Mouse (Mus musculus) brain, adult 2 months (tissue): Measurements from ENCODE around the gene Zmynd12.

ENCODE experiments used
- DNase-seq: peaks from one replicate; pipeline ENCODE4 v3.0.0; 2011; ENCODE audit warnings: low read depth, low spot score

Gene Zmynd12

DNA sequence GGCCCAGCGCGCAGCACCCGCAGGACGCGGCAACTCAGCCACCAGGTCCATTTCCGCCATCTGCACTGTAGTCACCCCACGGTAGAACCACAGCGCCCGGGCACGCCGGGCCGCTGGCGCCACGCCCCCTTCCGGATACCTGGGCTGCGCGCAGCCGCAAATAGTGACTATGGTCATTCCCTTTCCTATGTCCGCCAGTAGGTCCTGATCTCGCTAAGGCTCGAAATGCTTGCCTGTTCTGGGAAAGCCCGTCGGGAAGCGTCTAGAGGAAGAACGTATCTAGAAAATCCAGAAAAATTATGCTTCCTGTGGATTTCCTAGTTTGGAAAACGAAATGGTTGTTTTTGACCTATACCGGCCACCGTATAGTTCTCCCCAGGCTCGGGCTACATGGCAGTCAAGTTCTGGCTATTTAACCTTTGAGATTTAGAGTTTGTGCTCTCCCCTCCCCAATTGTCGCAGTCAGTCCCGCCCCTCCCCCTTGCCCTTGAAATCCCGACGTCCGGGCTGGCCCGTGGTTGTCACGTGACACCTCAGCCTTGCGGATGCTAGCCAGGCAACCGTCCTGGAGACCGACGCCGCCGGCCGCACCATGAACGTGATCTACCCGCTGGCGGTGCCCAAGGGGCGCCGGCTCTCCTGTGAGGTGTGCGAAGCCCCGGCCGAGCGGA, at the start of gene Zmynd12, which contains the start of gene Ppcs:
Zmynd12 (plus strand) TSS at position 521 of the 671 bp plus-strand sequence.
Ppcs (minus strand) TSS at position 127 of the 671 bp plus-strand sequence.
- peak; percentile 95 for DNase-seq

DNA sequence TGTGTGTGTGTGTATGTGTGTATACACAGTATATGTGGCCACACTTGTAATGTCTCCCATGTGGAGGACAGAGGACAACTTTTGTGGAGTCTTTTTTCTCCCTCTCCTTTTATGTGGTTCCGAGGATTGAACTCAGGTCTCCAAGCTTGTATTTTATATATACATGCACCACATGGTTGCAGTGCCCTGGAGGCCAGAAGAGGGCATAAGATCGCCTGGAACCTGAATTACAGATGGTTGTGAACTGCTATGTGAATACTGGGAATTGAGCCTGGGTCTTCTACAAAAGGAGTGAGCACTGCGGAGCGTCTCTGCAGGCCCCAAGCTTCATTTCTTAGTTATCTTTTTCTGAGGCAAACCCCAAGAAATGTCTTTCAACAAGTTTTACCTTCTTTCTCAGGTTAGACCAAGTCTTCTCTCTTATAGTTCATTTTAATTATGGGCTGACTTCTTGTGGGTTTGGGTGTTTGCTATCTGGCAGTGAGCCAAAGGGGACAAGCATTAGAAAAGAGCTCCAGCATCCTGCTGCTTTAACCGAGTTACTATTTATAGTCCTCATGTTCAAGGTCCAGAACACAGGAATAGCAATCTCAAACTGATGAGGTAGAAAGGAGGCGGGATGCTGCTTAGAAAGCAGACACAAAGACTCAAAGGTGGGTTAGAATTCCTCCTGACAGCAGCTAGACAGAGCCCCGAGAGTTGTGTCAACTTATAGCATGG, 41.0 kb upstream of the Zmynd12 start:
- DNase-seq = no peak

DNA sequence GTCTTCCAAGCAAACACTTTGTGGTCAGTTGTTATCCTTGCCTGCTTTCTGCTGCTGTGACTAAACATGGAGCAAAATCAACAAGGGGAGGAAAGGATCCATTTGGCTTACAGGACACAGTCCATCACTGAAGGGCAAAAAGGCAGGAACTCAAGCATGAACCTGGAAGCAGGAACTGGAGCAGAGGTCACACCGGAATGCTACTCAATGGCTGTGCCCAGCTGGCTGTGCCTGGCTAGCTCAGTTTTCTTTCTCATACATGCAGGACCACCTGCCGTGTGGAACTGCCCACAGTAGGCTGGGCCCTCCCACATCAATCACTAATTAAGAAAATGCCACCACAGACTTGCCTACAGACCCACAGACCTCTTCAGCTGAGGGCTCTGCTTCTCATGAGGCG, 33.4 kb upstream of the Zmynd12 start:
- no peak for DNase-seq

DNA sequence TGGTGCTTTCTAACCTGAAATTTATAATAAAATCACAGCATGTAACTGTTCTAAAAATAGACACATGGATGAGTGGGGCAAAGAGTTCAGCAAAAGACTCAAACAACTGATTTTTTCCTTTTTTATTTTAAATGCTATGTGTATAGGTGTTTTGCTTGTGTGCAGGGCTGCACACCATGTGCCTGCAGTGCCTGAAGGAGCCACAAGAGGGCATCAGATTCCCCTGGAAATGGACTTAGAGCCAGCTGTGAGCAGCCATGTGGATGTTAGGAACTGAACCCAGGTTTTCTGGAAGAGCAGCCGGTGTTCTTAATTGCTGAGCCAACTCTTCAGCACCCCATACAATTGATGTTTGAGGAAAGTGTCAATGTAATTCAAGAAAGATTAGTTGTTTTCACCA, 32.2 kb upstream of the Zmynd12 start:
- no peak for DNase-seq

DNA sequence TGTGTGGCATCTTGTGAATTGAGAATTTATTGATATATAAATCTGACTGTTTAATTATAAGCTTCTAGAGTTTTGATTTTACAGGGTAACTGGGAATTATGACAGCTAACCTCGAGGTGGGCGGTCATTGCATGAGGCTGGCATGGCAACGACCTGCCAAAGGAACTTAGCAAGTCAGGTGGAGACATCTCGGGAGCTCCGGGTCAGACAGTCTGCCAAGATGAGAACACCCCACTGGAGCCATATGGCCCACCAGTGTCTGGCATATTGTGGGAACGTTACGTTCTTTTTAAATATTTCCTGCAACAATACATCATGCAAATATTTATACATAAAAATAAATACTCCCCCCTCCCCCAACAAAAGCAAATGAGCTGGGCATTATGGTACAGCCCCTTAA, 23.9 kb upstream of the Zmynd12 start:
- DNase-seq = peak; percentile 60

DNA sequence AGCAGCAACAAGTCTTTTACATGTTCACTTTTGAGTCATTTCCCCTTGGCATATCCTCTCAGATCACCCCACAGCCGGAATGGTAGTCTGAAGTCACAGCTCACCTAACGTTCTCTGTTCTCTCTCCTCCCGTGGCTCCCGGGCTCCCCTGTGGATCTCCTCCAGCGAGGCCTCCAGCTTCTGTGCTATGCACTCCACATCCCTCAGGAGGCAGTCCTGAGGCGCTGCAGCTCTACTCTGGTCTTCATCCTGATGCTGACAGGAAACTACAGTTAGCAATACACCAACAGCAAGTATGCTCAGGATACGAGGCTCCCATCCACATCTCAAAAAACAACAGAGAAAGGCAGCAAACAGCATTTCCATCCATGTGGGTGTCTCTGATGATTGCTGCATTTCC, 21.7 kb upstream of the Zmynd12 start:
- no peak for DNase-seq

DNA sequence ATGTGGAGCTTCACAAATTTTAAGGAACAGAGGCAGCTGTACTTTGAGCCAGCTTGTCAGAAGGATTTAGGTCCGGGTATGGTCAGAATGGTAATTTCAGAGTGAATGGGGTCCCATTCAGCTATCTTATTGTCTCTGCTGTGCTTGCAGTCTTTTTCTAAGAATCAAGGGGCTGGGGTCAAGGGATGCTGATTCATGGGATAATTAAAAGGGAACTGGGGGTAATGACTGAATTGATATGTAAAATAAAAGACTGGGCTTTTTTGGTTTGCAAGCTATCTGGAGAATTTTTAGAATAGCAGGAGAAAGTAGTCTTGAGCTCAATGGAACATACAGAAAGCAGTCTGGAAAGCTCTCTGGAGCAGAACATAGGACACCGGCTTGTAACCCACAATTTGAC, 19.2 kb upstream of the Zmynd12 start:
- DNase-seq = no peak

DNA sequence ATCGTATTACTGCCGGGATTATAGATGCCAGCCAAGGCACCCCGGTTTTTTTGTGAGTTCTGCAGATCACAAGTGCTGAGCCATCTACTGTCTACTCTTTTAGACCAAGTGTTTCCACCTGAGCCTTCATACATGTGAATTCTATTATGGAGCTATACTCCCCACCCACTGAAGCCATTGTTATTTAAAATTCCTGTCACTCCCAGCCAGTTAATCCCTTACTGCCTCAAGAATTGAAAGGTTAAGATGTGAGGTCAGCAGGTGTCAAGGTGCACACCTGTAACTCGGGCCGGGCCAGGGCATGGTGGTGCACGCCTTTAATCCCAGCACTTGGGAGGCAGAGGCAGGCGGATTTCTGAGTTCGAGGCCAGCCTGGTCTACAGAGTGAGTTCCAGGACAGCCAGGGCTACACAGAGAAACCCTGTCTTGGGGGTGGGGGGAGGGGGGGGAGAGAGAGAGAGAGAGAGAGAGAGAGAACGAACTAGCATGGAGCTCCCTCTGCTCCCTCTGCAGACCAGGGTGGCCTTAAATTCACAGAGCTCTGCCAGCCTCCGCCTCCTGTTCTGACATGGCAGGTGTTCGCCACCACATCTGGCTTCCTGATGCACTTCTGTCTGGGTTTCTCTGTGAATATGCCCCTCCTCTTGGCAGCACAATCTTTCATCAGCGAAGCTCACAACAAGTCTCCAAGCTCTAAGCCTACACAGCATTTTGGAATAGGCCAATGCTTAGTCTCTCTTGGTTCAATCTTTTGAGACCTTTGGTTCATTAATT, 10.6 kb upstream of the Zmynd12 start:
- DNase-seq = no peak

DNA sequence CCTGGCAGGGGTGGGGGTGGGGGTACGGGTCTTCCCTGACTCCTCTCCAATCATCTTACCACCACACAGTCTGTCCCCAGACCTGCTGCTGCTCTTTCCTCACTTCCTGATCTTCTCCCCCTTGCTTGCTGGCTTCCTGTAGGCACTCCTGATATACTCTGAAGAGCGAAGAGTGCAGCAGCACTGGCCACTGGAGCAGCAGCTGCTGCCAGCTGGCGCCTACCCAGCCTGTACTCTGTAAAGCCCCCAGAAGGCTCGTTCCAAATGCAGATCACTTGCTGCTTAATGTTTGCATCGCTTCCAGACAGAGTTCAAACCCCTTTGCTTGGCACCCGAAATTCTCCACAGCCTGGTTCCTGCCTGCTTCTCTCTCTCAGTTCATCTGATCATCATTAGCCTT, 9.8 kb upstream of the Zmynd12 start:
- DNase-seq = no peak

DNA sequence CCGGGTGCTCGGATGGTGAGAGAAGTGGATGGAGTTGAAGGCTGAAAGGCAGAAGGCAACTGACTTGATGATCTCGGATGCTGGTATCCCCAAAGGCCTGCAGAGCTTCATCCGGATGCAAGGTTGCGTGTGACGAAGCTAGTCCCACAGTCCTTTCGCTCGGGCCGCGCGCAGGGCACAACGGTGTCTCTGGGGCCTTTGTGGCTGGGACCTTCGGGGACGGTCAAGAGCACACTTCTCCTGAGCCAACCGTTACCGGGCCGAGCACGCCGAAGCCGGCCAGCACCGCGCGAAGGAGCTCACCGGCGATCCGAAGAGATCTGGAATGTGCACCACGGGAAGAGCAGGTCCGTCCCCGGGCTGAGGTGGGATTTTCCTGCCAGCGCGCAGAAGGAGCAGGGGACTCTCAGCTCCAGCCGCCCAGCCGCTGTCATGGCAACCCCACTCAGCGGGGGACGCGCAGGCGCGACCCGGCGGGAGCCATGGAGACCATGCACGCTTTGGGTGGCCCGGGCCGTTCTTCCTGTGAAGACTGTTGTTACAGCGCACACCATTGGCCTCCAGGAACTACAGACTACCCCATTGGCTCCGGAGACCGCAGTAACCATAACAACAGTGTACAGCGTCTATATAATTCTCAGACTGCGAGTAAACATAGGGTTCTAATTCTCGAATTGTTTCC, 7.4 kb upstream of the Zmynd12 start, which contains the start of gene Ccdc30:
Ccdc30 (minus strand) TSS at position 450 of the 682 bp plus-strand sequence.
- peak; percentile 98 for DNase-seq

DNA sequence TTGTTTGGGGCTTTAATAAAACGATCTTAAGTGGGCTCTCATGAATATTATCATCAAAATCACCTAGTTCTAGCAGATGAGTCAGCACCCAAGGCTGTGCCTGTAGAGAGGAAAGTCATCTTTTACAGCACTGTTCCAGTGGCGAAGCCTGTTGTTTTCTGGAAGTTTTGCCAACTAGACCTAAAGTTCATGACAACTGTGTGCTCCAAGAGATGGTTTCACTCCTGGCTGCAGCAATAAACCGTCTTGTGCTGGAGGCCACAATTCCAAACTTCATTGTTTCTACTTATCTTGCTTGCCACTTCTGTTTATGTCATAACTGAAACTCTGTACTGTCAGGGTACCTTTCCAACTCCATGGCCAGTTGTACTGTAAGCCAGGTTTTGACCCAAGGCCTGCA, 5.3 kb upstream of the Zmynd12 start:
- DNase-seq = no peak

DNA sequence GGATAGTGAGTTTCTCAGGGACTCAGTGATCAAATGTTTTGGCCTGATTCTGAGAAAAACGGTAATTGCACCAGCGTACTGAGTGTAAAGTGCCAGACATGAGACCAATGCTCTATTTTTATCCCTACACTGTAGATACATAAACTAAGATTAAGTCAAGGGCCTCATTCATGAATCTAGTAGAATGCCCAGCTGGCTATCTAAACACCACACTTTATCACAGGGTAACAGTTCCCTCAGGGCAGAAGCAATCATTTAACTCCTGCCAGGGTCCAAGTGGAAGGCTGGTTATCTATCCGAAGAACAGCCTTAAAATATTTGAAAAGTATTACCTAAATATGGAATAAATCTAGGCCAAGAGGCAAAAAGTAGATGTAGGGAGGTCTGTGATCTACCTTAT, 4.7 kb upstream of the Zmynd12 start:
- no peak for DNase-seq

DNA sequence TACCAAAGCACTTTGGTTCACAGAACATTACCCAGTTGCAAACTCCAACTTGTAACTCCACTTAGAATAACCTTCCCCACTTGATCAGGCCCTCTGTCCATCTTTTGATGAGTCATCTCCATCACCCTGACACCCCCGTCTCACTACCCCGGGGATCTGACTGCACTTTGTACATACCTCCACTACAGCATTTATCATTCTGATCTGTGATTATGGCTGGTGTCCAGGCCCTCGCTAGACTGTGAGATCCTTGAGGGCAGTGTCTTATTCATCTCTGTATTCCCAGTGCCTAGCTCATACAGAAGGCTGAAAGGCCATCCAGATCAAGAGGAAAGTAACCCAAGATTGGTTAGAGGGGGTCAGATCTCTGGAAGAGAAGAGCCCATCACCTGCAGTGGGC, 1.4 kb upstream of the Zmynd12 start:
- DNase-seq = no peak

DNA sequence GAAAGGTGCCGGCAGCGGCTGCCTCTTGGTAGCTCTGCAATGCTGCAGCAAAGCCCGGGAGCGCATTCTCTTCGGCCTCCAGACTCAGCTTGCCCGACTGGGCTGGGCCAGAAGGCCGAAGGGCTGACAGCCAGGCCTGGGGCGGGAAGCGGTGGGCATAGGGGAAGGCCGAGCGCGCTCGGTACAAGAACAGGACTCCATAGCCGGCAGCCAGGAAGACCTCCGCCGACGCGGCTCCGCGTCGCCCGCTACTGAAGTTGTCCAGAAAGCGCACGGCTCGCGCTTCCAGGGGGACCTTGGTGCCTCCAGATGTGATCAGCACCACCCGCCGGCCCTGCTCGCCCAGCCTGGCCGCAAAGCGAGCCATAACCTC, 707 bp upstream of the Zmynd12 start:
- peak; percentile 49 for DNase-seq

DNA sequence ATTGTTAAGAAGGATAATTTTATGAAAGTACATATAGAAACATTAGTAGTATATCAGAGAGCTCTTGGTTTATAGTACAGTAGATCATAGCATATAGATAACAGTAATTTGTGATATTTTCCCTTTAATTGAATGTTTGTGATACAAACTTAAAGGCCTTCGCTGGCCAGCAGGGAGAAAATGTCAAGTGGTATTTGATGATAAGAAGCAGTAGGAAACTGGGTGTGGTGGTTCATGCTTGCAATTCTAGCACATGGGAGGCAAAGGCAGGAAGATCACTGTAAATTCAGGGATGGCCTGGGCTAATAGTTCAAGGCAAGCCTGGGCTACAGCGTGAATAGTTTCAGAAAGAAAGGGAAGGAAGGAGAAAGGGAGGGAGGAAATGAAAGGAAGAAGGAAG, 2.5 kb downstream of the Zmynd12 start:
- no peak for DNase-seq

DNA sequence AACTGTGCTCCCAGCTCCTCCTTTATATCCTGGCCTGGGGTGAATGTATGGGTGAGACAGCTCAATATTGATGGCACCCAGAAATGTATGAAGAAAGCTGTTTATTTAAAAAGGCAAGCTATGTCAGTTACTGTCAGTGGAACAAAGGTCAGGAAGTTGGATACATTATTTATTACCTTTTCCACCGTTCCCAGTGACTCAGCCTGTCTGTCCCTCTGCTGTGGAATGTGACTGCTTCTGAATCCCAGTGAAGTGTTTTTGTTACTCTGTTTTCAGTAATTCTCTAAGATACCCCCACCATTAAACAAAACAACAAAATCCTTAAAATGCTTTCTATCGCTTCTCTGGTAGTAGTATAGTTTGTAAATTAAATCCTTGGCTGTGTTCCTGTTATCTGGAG, 3.0 kb downstream of the Zmynd12 start:
- no peak for DNase-seq

DNA sequence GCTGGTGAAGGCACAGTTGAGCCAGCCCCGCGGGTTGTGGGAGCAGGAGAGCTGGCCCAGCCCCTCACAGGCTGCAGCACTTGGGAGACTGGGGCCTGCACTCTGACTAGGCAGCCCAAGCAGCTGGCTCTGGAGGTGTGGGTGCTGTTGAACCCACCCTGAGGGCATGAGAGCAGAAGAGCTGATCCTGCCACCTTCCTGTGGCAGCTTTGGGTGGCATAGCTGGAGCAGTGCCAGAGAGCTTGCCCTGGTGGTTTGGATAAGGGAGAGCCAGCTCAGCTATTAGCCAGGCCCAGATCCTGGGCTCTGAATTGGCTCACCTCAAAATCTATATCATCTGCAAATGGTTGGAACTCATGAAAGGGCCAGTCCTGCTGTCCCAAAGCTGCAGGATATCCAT, 5.1 kb downstream of the Zmynd12 start:
- no peak for DNase-seq

DNA sequence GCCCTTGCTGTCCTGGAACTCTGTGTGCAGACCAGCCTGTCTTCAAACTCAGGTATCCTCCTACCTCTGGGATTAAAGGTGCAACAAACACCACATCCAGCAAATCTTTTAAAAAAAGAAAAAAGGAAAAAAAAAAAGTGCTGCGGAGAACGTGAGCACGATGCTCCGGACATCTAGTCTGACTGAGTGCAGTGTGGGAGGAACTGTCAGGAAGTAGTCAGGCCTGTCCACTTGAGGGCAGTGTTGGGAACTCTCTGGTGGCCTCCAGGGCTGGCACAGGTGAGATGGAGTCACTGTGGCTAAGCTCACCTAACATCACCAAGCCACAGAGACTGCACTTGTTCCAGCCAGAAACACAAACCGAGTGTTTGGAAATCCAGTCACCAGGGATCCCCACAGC, 8.1 kb downstream of the Zmynd12 start:
- DNase-seq = peak; percentile 87

DNA sequence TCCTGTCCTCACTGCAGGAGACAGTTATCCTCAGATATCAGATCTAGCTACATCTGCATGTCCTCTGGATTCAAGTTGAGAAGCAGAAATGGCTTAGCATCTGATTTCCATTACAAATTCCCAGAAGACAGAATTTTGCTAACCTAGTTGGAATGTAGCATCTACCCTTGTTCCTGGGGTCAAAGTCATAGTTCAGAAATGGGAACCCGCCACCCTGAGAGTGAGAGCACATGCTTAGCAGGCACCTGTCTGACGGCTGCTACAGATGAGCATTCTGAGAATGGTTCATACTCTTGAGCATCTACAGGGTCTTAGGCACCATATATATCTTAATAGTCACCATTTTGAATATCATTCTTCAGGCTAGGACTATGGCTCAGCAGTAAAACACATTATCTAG, 15.3 kb downstream of the Zmynd12 start:
- no peak for DNase-seq

DNA sequence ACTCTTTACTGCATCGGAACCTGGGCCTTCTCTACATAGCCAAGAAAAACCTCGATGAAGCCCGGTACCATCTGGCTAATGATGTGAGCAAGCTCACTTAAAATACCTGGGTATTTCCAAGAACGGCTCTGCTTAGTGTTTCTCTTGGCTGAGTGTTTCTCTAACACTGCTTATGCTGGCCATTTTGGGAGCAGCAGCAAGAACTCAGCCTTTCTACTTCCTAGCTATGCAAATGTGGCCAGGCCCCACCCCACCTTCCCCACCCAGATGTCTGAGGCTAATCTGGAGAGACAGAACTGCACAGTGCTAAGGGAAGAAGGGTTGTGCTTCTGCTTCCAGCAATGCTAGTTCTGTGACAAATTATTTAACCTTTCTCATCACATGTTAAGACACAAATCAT, 19.2 kb downstream of the Zmynd12 start:
- DNase-seq = peak; percentile 32

DNA sequence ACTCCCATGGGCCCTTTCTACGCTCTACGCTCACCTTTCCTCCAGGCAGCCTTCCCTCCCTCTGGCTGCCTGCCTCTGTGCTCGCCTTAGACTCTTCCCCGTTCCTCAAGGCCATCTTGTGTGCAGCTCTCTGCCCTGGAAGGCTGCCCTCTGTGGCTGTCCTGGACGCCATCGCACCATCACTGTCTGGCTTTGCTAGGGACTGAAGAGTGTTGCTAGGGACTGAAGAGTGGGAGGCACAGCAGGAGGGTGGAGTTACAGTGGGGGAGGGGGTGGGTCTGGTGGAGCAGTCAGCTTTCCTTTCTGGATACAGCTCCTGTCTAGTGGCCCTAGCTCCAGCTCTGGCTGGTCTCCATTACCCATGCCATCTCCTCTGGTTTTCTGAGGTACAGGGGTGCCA, 19.9 kb downstream of the Zmynd12 start:
- no peak for DNase-seq

DNA sequence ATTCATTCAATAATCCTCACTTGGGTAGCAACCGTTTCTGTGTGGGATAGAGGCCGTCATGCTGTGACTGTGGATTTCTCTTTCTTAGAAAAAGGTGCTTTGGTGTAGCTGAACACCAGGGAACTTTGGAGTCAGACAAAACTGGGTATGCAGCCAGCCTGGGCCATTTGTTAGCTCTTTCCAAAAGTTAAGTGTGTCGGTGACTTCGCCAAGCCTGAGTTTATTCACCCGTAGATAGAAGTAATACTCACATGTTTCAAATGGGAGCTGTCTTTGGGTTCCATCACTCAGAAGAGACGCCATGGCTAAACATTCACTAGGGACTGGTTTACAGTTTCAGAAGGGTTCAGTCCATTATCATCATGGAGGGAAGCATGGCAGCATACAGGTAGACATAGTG, 24.6 kb downstream of the Zmynd12 start:
- DNase-seq = no peak
